Mouse (Mus musculus): ENCODE measurements around the gene Gm3448. TPM values are rescaled to one million over a fixed set of nuclear protein-coding genes. Genes with fewer than 3 reads are reported as not detected.
"Not testable (repeated sequence)": the region's sequence is repeated elsewhere in the genome, so short reads cannot be mapped to it uniquely, and the experiment has no call there.

Gm3448 gene
- 1.0 TPM in 1 of 2 replicates, not detected in the other for total RNA-seq (2015; ENCODE audit: low replicate concordance)
- 2.4 and 4.8 TPM in 2 replicates for total RNA-seq (2017; ENCODE audit: low replicate concordance)

DNA sequence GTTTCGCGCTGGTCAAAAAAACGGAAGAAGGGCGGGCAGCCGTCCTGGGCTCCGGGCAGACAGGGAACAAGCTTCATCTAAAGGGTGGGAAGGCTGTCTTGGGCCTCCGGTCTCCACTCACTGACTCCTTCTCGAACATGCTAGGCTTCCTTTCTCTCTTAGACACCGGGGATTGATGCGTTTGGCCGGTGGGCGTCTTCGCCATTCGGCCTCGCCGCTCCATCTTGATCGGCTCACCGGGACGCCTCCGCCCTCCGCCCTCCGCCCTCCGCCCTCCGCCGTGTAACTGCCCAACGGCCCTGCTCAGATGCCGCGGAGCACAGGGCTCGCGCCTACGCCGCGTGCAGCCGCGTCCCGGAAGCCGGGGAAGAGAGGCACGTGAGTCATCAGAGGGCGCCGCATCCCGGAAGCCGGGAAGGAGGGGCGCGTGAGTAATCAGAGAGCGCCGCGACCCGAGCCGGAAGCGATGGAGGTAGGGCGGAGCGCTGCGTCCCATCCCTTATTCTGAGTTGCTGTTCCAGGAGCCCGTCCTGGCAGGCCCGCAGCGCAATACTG, at the start of gene Gm3448, which contains the start of the genes Ermard and Tcte3:
Gene Gm3448 (minus strand): TSS at position 363 of the 555 bp plus-strand sequence.
Gene Ermard (plus strand): TSS at position 34 of the 555 bp plus-strand sequence.
Gene Tcte3 (minus strand): TSS at position 314 of the 555 bp plus-strand sequence.
- ATAC-seq (replicated peaks; ENCODE audit: low FRiP score, poor library complexity, severe bottlenecking) = peak; percentile 95

DNA sequence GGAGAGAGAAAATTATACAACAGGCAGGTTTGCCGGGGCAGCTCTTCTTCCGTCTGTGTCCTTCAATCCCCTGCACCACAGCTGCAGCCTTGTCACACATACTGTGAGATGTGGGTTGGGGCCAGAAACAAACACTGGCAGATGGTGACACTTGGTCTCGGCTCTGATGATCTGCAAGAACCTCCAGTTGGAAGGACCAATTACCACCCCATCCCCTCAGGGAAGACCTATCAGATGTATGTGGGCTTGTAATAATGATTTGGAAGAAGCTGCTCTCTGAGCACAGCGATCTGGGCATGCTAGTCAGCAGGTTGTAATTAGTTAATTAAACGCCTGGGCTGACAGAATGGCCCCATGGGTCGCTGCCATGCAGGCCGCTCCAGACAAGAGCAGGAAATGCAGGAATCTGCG, 47.3 kb upstream of the Gm3448 start:
- ATAC-seq (replicated peaks; ENCODE audit: low FRiP score, poor library complexity, severe bottlenecking) = no peak

DNA sequence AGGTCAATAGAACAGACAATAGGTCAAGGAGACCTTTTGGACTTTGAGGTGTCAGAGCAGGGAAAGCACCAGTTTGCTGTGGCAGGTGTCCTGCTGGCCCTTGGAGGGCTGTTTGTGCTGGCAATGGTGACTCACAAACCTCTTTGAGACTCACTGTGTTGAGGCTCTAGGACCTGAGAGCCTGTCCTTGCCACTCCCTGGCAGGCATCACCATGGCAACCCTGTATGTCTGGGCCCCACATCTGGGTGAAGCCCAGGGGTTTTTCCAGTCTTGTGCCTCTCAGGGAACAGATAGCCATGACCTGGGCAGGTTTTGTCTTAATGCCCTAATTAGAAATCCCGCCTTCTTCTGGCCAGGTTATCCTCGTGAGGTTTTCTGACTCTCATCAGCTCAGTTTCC, 46.8 kb upstream of the Gm3448 start:
- no peak for ATAC-seq (replicated peaks; ENCODE audit: low FRiP score, poor library complexity, severe bottlenecking)

DNA sequence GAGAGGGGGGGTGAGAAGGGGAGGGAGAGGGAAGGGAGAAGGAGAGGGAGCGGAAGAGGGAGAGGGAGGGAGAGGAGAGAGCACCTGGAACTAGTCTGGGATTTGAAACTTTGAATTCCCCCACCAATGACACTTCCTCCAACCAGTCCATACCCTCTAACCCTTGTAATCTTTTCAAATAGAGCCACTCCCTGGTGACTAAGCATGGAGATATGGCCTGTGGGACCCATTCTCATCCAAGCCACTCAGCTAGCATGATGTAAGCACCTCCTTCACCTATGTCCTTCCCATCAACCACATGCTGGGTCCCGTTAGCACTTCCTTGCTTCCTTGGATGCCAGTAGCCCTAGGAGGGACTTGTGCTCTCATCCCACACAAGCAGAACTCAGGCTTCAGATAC, 43.7 kb upstream of the Gm3448 start:
- ATAC-seq (replicated peaks; ENCODE audit: low FRiP score, poor library complexity, severe bottlenecking) = no peak

DNA sequence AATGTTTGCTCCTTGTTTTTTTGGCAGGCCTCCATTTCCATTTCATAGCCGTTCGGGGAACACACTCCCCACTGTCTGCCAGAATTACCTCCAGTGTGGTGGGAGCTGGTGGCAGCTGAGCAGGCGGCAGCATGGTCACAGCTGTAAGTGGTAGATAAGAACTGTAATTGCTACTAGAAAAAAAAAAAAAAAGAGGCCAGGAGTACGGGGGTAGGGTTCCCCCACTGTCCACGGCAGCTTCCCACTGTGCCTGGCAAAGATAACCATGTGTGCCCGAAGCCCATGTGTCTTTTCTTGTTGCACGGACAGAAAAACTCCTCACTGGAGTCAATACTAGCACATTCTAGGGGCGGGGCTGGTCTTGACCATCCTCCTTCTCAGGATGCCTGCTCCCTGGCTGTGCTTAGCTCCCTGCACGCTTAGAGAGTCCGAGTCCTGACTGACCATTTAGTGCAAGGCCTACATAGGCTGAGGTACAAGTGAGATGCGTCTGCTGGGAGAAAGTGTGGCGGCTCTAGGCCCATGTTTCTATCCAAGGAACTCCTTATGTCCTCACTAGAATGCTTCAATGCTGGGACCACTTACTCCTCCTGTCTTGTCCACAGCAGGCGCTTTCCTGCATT, 43.0 kb upstream of the Gm3448 start:
- ATAC-seq (replicated peaks; ENCODE audit: low FRiP score, poor library complexity, severe bottlenecking) = peak; percentile 77

DNA sequence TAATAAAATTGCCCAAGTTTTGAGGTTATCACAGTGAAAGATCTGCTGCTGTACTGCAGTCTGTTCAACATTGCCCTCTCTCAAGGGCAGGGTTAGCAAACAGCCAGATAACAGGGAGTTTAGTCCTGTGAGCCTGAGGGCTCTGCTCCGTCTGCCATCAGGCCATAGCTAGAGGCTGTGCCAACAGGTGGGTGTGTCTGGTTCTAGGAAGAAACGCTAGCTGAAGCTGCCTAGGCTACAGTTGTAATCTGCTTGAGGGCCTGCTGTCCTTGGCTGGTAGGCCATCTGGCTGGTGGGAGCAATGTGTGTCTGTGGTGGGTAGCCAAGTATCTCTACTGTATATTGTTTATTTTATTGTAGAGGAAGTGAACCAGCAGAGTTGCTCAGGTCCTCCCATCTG, 36.2 kb upstream of the Gm3448 start:
- peak; percentile 40; the same call in 1 of the 2 replicates for ATAC-seq (replicated peaks; ENCODE audit: low FRiP score, poor library complexity, severe bottlenecking)

DNA sequence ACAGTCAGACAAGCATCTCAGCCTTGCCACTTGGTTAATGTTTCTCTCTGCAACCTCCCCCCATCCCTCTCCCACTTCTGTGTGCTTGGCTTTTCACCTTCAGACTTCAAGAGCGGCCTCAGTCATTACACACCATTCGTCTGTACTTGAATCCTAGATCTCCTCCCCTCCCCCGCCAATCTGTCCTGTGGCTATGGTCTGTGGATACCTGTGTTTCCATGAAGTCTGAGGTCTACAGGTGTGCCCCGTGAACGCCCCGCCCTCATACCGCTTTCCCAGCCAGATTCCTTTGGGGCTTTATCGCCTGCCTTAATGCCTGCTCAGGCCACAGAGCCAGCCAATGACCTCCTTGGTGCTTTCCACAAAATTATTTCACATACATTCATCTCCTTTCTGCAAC, 33.7 kb upstream of the Gm3448 start:
- ATAC-seq (replicated peaks; ENCODE audit: low FRiP score, poor library complexity, severe bottlenecking) = no peak

DNA sequence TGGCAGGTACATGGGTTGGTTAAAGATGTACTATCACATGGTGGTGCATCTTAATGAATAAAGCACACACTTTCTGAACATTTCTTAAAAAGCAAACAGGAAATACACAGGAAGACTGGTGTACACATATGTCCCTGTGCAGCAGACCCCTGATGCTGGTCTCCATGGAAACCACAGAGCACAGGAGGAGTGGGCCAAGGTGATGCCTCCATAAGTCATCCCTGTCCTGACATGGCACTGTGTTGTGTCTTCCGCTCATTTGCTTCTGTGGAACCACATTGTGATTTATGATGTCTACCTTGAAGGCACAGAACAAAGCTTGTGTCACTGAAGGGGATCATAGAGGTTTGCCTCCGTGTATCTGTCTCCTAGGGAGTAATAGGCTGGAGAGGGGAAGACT, 30.9 kb upstream of the Gm3448 start:
- ATAC-seq (replicated peaks; ENCODE audit: low FRiP score, poor library complexity, severe bottlenecking) = no peak

DNA sequence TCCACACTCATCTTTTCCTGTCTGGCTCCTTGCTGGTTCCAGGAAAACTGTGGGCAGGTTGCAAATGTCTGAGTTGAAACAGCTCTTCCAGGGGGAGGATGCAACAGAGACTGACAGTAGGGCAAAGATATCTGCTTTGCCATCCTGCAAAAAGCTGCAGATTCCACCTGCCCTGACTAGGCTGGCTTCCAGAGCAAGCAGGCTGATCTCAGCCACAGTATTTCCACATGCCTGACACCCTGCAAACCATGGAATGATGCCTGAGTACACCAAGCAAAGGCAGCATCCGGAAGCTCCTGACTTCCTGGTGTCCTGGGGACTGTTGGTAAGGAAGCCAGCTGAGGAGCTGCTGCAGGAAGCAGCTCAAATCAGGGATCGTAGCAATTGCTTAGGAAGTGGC, 27.8 kb upstream of the Gm3448 start:
- ATAC-seq (replicated peaks; ENCODE audit: low FRiP score, poor library complexity, severe bottlenecking) = no peak

DNA sequence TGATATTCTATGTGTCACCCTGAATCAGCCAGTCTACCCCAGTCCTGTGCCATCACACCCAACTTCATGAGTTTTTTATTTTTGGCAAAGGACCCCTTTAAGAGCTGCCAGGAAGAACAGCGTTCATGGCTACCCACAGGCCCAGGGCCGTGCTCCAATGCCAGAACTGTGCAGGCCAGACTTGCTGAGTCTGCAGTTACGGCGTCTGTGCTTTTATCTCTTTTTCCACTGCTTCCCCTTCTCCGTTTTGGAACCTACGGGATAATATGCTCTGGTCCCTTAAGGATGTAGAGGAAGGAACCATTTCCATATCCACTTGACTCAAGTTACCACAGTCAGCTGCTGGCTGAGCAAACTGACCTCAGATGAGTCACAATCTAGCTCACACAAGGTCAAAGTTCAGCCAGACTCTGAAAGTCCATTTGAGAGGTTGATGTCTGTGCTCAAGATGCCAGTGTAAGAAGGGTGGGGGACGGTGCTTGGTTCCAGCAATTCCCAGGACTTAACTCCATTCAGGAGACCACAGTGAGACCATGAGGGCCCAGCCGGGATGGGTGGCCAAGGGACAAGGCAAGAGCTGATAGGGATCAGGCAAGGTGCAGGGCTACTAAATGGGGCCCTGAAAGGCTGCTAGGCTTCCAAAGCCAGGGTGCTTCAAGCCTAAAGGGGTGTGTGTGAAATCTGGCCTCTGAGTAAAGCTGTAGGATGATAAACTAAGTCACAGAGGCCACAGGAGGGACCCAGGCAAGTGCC, 26.9 kb upstream of the Gm3448 start:
- ATAC-seq (replicated peaks; ENCODE audit: low FRiP score, poor library complexity, severe bottlenecking) = no peak

DNA sequence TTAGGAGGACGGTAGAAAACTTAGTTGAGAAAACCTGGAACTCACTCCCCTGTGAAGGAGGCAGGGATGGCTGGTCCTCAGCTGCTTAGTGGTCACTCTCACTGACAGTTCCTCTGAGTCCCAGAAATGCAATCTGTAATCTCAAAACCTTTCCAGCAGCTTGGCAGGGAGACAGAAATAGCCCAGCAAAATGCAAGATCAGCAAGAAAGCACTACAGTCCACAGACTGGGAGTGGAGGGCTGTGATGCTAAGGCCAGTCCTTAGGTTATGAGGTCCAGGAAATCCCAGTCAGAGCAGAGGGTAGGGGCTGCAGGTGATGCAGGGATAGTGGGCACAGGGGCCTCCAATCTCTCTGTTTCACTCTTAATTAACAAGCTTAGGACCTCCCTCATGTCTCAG, 25.6 kb upstream of the Gm3448 start:
- ATAC-seq (replicated peaks; ENCODE audit: low FRiP score, poor library complexity, severe bottlenecking) = no peak

DNA sequence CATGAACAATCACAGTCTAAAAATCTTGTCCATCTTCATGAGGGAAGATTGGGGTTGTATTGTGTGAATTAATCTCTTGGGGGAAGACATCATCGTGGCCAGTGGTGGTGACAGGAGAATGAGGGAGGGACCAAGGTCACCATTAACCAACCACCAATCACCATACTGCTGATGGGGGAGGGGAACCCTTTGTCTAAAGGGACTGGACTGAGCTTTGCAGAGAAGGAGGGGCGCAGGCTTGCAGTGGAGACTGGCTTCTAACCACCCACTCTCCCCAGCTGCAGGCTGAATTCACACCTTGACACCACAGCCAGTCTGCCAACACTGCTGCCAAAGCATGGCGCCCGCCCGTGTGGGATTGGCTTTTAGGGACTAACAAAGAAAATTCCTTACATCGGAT, 24.7 kb upstream of the Gm3448 start:
- no peak for ATAC-seq (replicated peaks; ENCODE audit: low FRiP score, poor library complexity, severe bottlenecking)

DNA sequence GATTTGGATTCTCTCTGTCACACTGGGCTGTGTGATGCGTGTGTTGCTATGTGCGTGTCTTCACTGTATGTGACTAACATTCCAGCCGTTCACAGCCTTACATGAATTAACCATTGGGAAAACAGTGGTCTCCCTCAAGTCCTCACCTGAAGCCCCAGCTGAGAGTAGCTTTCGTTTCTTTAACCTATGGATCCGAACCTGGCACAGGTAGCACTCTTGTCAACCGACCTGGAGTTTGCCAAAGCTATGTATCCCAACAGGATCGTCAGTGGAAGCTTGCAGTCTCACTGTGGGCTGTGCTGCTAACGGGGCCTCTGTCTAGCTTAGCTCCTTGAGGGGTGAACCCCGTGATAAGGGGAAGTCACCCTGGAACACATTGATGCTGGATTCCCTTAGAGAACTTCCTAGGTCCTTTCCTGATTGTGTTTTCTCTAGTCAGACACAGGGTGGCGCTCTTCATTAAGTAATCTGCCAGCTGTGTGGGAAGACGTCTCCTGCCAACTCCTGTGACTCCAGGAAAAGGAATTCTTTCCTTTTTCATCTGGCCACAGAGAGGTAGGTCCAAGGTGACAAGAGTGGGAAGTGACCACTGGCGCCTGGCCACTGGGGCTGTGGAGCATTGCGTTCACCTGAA, 24.2 kb upstream of the Gm3448 start:
- ATAC-seq (replicated peaks; ENCODE audit: low FRiP score, poor library complexity, severe bottlenecking) = 0 out of 2 replicates have a peak, but pooled peaks have one; percentile 27

DNA sequence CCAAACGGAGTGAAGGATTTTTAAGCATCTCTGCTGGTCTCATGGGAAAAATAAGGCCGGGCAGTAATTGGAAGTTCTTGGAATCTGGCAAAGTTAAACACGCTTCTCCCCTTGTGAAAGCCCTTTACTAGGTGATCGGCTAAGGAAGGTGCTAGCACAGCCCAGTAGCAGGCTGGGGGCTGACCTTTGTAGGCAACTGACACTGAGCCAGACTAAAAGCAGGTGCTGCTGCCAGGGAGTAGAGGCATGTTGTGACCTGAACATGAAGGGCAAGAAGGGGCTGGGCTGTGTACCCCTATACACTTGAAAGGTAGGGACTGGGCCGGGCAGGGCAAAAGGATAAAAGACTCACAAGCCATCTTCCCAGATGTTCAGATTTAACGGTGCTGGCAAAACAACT, 19.0 kb upstream of the Gm3448 start:
- ATAC-seq (replicated peaks; ENCODE audit: low FRiP score, poor library complexity, severe bottlenecking) = no peak

DNA sequence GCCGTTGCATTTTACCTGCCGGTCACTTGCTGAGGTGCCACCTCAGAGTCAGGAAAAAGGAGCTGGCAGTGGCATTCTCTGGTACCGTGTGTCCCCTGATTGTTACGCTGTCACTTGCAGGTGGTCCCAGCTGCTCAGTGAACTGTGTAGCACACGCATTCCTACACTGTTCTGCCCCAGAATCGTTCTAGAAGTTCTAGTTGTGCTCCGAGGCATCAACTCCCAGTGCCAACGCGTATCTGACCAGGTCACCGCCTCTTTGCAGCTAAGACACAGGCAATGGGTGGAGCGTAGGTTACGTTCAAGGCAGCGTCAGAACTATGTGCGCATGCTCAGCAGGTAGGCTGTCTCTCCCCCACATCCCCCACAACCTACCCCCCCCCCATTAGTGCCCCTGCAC, 18.3 kb upstream of the Gm3448 start:
- ATAC-seq (replicated peaks; ENCODE audit: low FRiP score, poor library complexity, severe bottlenecking) = no peak

DNA sequence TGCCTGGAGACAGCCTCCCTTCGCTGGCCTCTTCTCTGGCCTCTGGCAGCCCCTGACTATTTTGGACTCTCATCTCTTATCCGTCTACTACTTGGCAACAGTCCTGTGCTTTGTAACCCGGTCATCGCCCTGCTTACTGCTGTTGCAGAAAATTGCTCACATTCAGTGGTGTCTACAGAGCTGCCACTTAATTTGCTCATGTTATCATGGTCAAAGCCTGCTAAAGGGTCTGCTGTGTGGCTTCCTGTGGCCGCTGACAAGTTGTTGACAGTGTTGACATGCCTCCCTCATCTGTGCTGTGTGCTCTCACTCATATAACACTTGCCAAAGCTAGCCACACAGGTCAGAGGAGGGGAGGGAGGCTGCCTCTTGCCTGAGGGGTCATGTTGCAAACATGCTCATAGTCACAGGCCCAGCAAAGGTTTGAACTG, 16.8 kb upstream of the Gm3448 start:
- no peak for ATAC-seq (replicated peaks; ENCODE audit: low FRiP score, poor library complexity, severe bottlenecking)

DNA sequence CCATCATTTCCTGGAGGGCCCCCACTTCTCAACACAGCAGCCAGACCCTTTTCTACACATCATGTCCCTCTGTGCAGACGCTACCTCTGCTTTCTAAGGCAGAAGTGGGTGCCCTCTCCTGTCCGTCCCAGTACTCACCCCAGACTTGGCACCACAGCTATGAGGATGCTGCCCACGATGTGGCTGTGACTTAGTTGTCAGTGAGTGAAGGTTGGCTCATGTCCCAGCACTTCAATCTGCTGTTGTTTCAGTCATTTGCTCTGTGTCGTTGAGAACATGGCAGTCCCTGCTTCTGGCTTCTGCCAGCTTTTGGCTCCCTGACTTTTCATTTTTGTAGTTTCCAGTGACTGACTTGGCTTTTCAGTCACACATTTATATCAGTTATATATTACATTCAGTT, 14.6 kb upstream of the Gm3448 start:
- no peak for ATAC-seq (replicated peaks; ENCODE audit: low FRiP score, poor library complexity, severe bottlenecking)

DNA sequence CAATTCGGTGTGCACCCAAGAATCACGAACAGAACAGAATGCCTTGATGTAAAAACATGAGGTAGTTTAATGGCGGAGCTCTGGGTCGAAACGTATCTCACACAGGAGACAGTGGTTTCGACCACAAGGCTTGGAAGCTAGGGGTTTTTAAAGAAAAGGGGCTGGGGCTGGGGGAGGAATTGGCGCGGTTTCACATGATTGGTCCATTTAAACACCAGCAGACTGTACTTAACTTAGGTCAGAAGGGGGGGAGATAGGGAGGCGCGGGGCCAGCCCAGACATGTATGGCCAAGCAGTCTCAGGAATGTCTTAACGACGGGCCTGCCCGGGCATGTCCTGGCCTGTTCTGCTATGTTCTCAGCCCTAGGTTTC, 12.5 kb upstream of the Gm3448 start:
- ATAC-seq (replicated peaks; ENCODE audit: low FRiP score, poor library complexity, severe bottlenecking) = not testable (repeated sequence)

DNA sequence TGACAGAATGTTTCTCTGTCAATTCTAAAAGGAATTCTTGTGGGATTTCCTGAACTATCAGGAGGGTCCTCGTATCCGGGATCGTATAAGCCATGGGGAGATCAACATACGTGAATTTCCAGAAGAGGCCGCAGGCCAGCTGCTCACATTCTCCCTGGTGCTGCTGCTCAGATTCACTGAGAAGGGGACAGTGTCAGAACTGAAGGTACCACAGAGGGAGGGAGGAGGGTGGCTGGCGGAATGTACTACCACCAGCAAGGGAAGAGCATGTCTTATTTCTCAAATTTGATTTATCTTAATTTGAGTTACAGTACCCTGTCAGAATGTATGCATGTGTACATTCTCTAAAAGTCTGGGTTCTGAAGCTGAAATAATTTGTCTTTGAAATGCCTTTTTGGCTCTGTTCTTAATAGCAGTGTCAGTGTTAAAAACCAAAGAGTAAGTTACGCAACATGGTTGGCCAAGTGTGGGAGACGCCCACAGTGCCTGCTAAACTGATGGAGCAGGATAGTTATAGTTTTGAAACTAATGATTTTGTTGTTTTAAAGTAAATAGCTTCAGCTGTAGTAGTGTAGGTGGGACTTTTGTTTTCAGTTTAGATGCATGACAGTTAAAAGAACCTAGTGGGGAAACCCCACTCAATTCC, 12.0 kb upstream of the Gm3448 start:
- ATAC-seq (replicated peaks; ENCODE audit: low FRiP score, poor library complexity, severe bottlenecking) = peak; percentile 61; the same call in 1 of the 2 replicates

DNA sequence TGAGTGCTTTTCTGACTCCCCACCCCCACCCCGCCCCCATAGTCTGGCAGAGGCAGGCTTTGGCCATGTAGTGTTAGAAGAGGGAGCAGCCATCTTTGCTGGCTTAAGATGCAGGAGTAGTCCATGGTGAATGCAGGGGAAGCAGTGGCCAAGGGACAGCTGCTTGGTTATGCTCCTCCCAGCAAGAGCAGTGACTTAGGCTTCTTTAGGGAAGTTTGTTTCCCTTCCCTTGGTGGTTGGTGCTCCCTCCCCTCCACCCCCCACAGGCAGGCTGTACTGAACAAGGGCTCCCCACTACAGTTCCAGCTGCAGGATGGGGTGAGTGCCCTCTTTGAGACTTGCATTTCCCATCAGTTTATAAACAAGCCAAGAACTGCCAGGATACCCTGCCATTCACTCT, 11.4 kb upstream of the Gm3448 start:
- 0 out of 2 replicates have a peak, but pooled peaks have one; percentile 38 for ATAC-seq (replicated peaks; ENCODE audit: low FRiP score, poor library complexity, severe bottlenecking)
